Mouse (Mus musculus): ENCODE measurements around the gene Grhpr.
"Not testable (repeated sequence)": the region's sequence is repeated elsewhere in the genome, so short reads cannot be mapped to it uniquely, and the experiment has no call there.

DNA sequence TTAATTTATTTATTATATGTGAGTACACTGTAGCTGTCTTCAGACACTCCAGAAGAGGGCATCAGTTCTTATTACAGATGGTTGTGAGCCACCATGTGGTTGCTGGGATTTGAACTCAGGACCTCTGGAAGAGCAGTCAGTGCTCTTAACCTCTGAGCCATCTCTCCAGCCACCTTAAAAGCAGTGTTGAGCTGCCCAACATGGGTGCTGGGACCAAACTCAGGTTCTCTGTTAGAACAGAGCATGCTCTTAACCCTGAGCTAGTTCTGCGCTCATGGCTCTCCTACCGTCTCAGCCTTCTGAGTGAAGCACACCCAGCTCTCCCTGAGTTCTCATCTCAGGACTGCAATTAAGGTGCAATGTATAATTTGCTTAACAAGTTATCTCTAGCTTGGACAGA is 35.1 kb upstream of the Grhpr start:
- not testable (repeated sequence) for TF ChIP-seq SRF (IDR thresholded peaks at IDR 0.05; ENCODE audit: control insufficient read depth, insufficient read length, low read depth); POLR2A (IDR thresholded peaks at IDR 0.05; ENCODE audit: insufficient read length, low read depth); TCF12 (IDR thresholded peaks at IDR 0.05; ENCODE audit: insufficient read depth, poor library complexity, severe bottlenecking); USF1 (IDR thresholded peaks at IDR 0.05; ENCODE audit: low read depth); MYOD1 (IDR thresholded peaks at IDR 0.05; ENCODE audit: control insufficient read depth in 1 of 3, insufficient read length in 2 of 3, low read depth in 2 of 3); POLR2AphosphoS2 (IDR thresholded peaks at IDR 0.05; ENCODE audit: insufficient read length, low read depth); MAX (IDR thresholded peaks at IDR 0.05; ENCODE audit: low read depth); CEBPB (IDR thresholded peaks at IDR 0.05; ENCODE audit: insufficient read depth, poor library complexity, severe bottlenecking); MYOG (IDR thresholded peaks at IDR 0.05; ENCODE audit: control insufficient read depth in 1 of 3, insufficient read depth in 1 of 3, insufficient read length in 2 of 3, low read depth in 2 of 3); REST (IDR thresholded peaks at IDR 0.05; ENCODE audit: insufficient read depth, insufficient read length)
